Mouse (Mus musculus) Patski (cell line): ENCODE measurements around the gene Capn5. TPM values are rescaled to one million over a fixed set of nuclear protein-coding genes. Genes with fewer than 3 reads are reported as not detected.

Source experiments
- ATAC-seq: fragments of 100-300 bp; one replicate; pipeline ENCODE4 v1.8.0; 2021
- CTCF ChIA-PET: fragments of 350-600 bp; sonication (Branson Sonifier 250); formaldehyde crosslinking; loops from one replicate; lab custom pipeline; 2022; ENCODE audit warnings: inconsistent platforms; lab: Charles Lee
- POLR2A ChIA-PET: fragments of 350-600 bp; sonication (Branson Sonifier 250); formaldehyde crosslinking; loops from one replicate; lab custom pipeline; 2022; ENCODE audit warnings: antibody characterized with exemption, inconsistent platforms; lab: Charles Lee
- DNase-seq: peaks from one replicate; pipeline ENCODE4 v3.0.0-alpha.2; 2011; ENCODE audit warnings: low read depth, low spot score
- H3K27me3 ChIP-seq: fragments of 371-371 bp; one replicate; pipeline ENCODE4 v1.5.1; 2021
- CTCF ChIP-seq: fragments of 100-300 bp; IDR thresholded peaks from one replicate; pipeline ENCODE4 v1.5.1; 2021
- in situ Hi-C: fragments of 300-500 bp; cut with MboI; formaldehyde crosslinking; loops from 3 replicates; pipeline ENCODE4 v1.11.1; 2018; ENCODE audit warnings: low pct_unique_long_range_greater_than_20kb, mixed read lengths
- polyA plus RNA-seq: library from polyadenylated mRNA; unstranded; gene quantifications from one replicate; pipeline ENCODE4 v1.2.3, GENCODE M21; 2021

Capn5 gene
- 69.8 TPM for polyA plus RNA-seq

- no peaks in the 10 kb centered on the region for H3K27me3 ChIP-seq
- in situ Hi-C loops: no loop called here
- DNase-seq (no peak), ATAC-seq (peak; percentile 49)
- ChIA-PET CTCF (interaction anchor here (1.2 to 2.1 kb wide), 2 partner anchors 13 to 18 kb away, joined by 3 to 15 read pairs; no protein-coding TSS in a partner anchor), POLR2A (interaction anchor here (1.7 kb wide), 1 partner anchor 14 kb away, joined by 11 read pairs; no protein-coding TSS in a partner anchor)
- no peak for TF ChIP-seq CTCF
Observed at GRCm38 (mm10) chr7:98177929-98178559, at the start of gene Capn5. Gene Capn5, minus strand, starts transcription at chr7:98178274.

- no peak for TF ChIP-seq CTCF
- no peak for DNase-seq
- H3K27me3 ChIP-seq: no peaks in the 10 kb centered on the region
- ChIA-PET POLR2A (no interaction called here), CTCF (no interaction called here)
- no peak for ATAC-seq
- in situ Hi-C loops: no loop called here
Observed at GRCm38 (mm10) chr7:98223796-98224195, 45.7 kb upstream of the Capn5 start.

GRCm38 (mm10) chr7:98216713-98217112 is 38.6 kb upstream of the Capn5 start:
- H3K27me3 ChIP-seq: no peaks in the 10 kb centered on the region
- DNase-seq: no peak
- in situ Hi-C loops: no loop called here
- TF ChIP-seq CTCF: no peak
- ATAC-seq: no peak
- ChIA-PET CTCF (no interaction called here), POLR2A (no interaction called here)

- no peak for ATAC-seq
- no peak for TF ChIP-seq CTCF
- CTCF ChIA-PET: interaction anchor here (0.8 to 1.1 kb wide), 2 partner anchors 9 to 12 kb away, joined by 3 read pairs; no protein-coding TSS in a partner anchor
- H3K27me3 ChIP-seq: no peaks in the 10 kb centered on the region
- DNase-seq: no peak
- POLR2A ChIA-PET: no interaction called here
- in situ Hi-C loops: no loop called here
Observed at GRCm38 (mm10) chr7:98202946-98203345, 24.9 kb upstream of the Capn5 start.

- DNase-seq (no peak), ATAC-seq (no peak)
- ChIA-PET CTCF (no interaction called here), POLR2A (no interaction called here)
- in situ Hi-C loops: no loop called here
- TF ChIP-seq CTCF: no peak
- no peaks in the 10 kb centered on the region for H3K27me3 ChIP-seq
Observed at GRCm38 (mm10) chr7:98201493-98202028, 23.5 kb upstream of the Capn5 start.

- in situ Hi-C loops: no loop called here
- ChIA-PET POLR2A (no interaction called here), CTCF (interaction anchor here (1.5 to 2.2 kb wide), 3 partner anchors 10 to 75 kb away, joined by 4 to 5 read pairs (median 5); no protein-coding TSS in a partner anchor)
- DNase-seq: no peak
- no peak for TF ChIP-seq CTCF
- H3K27me3 ChIP-seq: no peaks in the 10 kb centered on the region
- ATAC-seq: no peak
Observed at GRCm38 (mm10) chr7:98200396-98200795, 22.3 kb upstream of the Capn5 start.

GRCm38 (mm10) chr7:98199381-98199780 is 21.3 kb upstream of the Capn5 start, which contains the start of gene B3gnt6:
Gene B3gnt6, minus strand, starts transcription at chr7:98199481.
- ATAC-seq (no peak), DNase-seq (no peak)
- ChIA-PET CTCF (interaction anchor here (1.5 to 2.2 kb wide), 3 partner anchors 9 to 74 kb away, joined by 4 to 5 read pairs (median 5); no protein-coding TSS in a partner anchor), POLR2A (no interaction called here)
- peaks cover 4% of the 10 kb centered on the region for H3K27me3 ChIP-seq
- in situ Hi-C loops: no loop called here
- no peak for TF ChIP-seq CTCF

GRCm38 (mm10) chr7:98195151-98195801 is 17.2 kb upstream of the Capn5 start:
- in situ Hi-C loops: no loop called here
- ATAC-seq: no peak
- no peak for TF ChIP-seq CTCF
- CTCF ChIA-PET: interaction anchor here (0.8 to 1.4 kb wide), 4 partner anchors 40 to 116 kb away, joined by 3 to 5 read pairs (median 3); no protein-coding TSS in a partner anchor
- POLR2A ChIA-PET: no interaction called here
- peaks cover 10% of the 10 kb centered on the region for H3K27me3 ChIP-seq
- DNase-seq: no peak

GRCm38 (mm10) chr7:98194026-98194792 is 16.1 kb upstream of the Capn5 start:
- ChIA-PET POLR2A (interaction anchor here (0.7 to 1.2 kb wide), 2 partner anchors 39 to 58 kb away, joined by 3 read pairs; no protein-coding TSS in a partner anchor), CTCF (interaction anchor here (1.0 to 1.4 kb wide), 3 partner anchors 8 to 118 kb away, joined by 3 to 4 read pairs (median 3); no protein-coding TSS in a partner anchor)
- DNase-seq (no peak), ATAC-seq (no peak)
- in situ Hi-C loops: loop anchor here (5.0 kb wide), 2 partner anchors 42 to 148 kb away; no protein-coding TSS in a partner anchor
- peaks cover 10% of the 10 kb centered on the region for H3K27me3 ChIP-seq
- TF ChIP-seq CTCF: no peak
